In genomic region chr11:54464557-54465244, GRCm38 (mm10) we compare ENCODE assay signal across 12 mouse cellular contexts. TPM values are rescaled to one million over a fixed set of nuclear protein-coding genes. Genes with fewer than 3 reads are reported as not detected.
DNase-seq lines count a peak whose midpoint lies in the region; ATAC-seq and TF ChIP-seq lines count a peak whose summit lies in the region.
"Had no signal": no experiment of that assay in that cellular context is flagged by ENCODE, and none has a peak within 500 bp of the region (broad histone marks: within the 10 kb centered on the region; RNA-seq: fewer than 3 reads in every experiment).

No protein-coding gene starts in this region.

- no peak overlapping the region for H3K4me3 ChIP-seq in layer of hippocampus, adult 2 months
- H3K4me3 ChIP-seq in bone marrow, adult 2 months (replicated peaks; ENCODE audit: control insufficient read depth, low read depth, low read length) = no peak overlapping the region
- H3K4me3 ChIP-seq in macrophage (ENCODE audit: inconsistent target) = no peak overlapping the region
- H3K4me3 ChIP-seq: forebrain, embryonic 13.5 days; liver, embryonic 13.5 days; neural tube, embryonic 13.5 days had no signal

- no peak for DNase-seq in layer of hippocampus, adult 2 months (ENCODE audit: low spot score in 2 of 2)
- DNase-seq in layer of hippocampus, adult 9-10 months (ENCODE audit: low spot score) = no peak
- no peak for DNase-seq in adrenal gland, postnatal 4 days (ENCODE audit: low spot score in 2 of 2)
- DNase-seq in cerebellum, adult 18-20 months = no peak
- DNase-seq: cerebellum, adult 9-10 months; liver, embryonic 13.5 days; thymus, adult 18-20 months had no signal

- peaks cover 33% of the 10 kb centered on the region; the same call in 1 of the 2 replicates for H3K36me3 ChIP-seq in macrophage (ENCODE audit: inconsistent target)

- no peak for TF ChIP-seq CTCF in layer of hippocampus, adult 2 months (conservative IDR thresholded peaks at IDR 0.05)
- no peak for TF ChIP-seq CTCF in bone marrow, adult 2 months (IDR thresholded peaks at IDR 0.05; ENCODE audit: control insufficient read depth, insufficient read depth, low read length)

- WGBS in bone marrow, adult 2 months = 11% methylated on average over 3 of the region's 3 CpGs
- WGBS in macrophage (ENCODE audit: missing documents) = 6% methylated on average over 3 of the region's 3 CpGs

- no peak for TF ChIP-seq POLR2A in bone marrow, adult 2 months (IDR thresholded peaks at IDR 0.05; ENCODE audit: borderline replicate concordance, control insufficient read depth, low read depth, low read length)

- no peaks in the 10 kb centered on the region; the same call in 1 of the 2 replicates for H3K4me1 ChIP-seq in bone marrow, adult 2 months (ENCODE audit: control insufficient read depth, insufficient read depth, low read length)
- H3K4me1 ChIP-seq: forebrain, embryonic 13.5 days; neural tube, embryonic 13.5 days had no signal

- H3K27ac ChIP-seq in layer of hippocampus, adult 2 months = peak overlapping the region; percentile 54
- peak overlapping the region; percentile 58; the same call in 1 of the 2 replicates for H3K27ac ChIP-seq in bone marrow, adult 2 months (ENCODE audit: control insufficient read depth, insufficient read depth, low read depth, low read length, poor library complexity)
- peak overlapping the region; percentile 34 for H3K27ac ChIP-seq in macrophage
- H3K27ac ChIP-seq: forebrain, embryonic 13.5 days; liver, embryonic 13.5 days; neural tube, embryonic 13.5 days had no signal

- peaks cover 98% of the 10 kb centered on the region for H3K79me2 ChIP-seq in macrophage (ENCODE audit: inconsistent target)

- ATAC-seq in CD4-positive, CD25-positive, alpha-beta regulatory T cell, adult 4 months = peak; percentile 77
- ATAC-seq: forebrain, embryonic 13.5 days had no signal

RNA-seq across cellular contexts. Expression of gene Fnip1, which starts 26.7 kb away (rescaled TPM):
- total RNA-seq in layer of hippocampus, adult 2 months (2021) = 10 to 100 TPM; 34.5 to 34.9 TPM
- 10 to 100 TPM; 12.7 to 12.9 TPM for polyA plus RNA-seq in CD4-positive, CD25-positive, alpha-beta regulatory T cell, adult 4 months (2017; shearing (Covaris generic))
- polyA plus RNA-seq in bone marrow, adult 2 months (2011; ENCODE audit: insufficient read depth, insufficient read length, low replicate concordance, missing spikeins) = 4.5 and 7.5 TPM in 2 replicates
- total RNA-seq in macrophage (2018; cell fraction: chromatin; rRNA removed) = 100 to 1,000 TPM in 25 of 26 experiments, 10 to 100 TPM in 1; 86.1 to 288 (median 213) TPM
- 10 to 100 TPM; 34.3 to 84.4 (median 63.4) TPM for total RNA-seq in macrophage (2018; cell fraction: cytosol; rRNA removed)
- 100 to 1,000 TPM in 23 of 26 experiments, 10 to 100 TPM in 3; 91.1 to 256 (median 157) TPM for total RNA-seq in macrophage (2018; cell fraction: nucleus; rRNA removed)
- 28.9 to 48.8 TPM (median 35.3 TPM) in 3 replicates for polyA plus RNA-seq in macrophage (2018)
- 10 to 100 TPM; 25.6 to 25.9 TPM for total RNA-seq in adrenal gland, postnatal 4 days (2021)

RNA-seq across cellular contexts. Expression of gene Rapgef6, which starts 57.9 kb away (rescaled TPM):
- total RNA-seq in layer of hippocampus, adult 2 months (2021) = 10 to 100 TPM; 42.9 to 53.3 TPM
- 100 to 1,000 TPM; 258 to 274 TPM for polyA plus RNA-seq in CD4-positive, CD25-positive, alpha-beta regulatory T cell, adult 4 months (2017; shearing (Covaris generic))
- polyA plus RNA-seq in bone marrow, adult 2 months (2011; ENCODE audit: insufficient read depth, insufficient read length, low replicate concordance, missing spikeins) = 10.0 and 18.6 TPM in 2 replicates
- total RNA-seq in macrophage (2018; cell fraction: chromatin; rRNA removed) = 100 to 1,000 TPM in 21 of 26 experiments, 10 to 100 TPM in 5; 57.5 to 275 (median 119) TPM
- total RNA-seq in macrophage (2018; cell fraction: cytosol; rRNA removed) = 10 to 100 TPM; 17.8 to 58.5 (median 31.8) TPM
- 100 to 1,000 TPM in 1 of 26 experiments, 10 to 100 TPM in 25; 28.6 to 120 (median 67.1) TPM for total RNA-seq in macrophage (2018; cell fraction: nucleus; rRNA removed)
- 12.9 to 29.7 TPM (median 20.6 TPM) in 3 replicates for polyA plus RNA-seq in macrophage (2018)
- 10 to 100 TPM; 29.0 to 37.1 TPM for total RNA-seq in adrenal gland, postnatal 4 days (2021)
